Mouse (Mus musculus): ENCODE results near the gene Hoxa11.

The Hoxa11 gene

DNA sequence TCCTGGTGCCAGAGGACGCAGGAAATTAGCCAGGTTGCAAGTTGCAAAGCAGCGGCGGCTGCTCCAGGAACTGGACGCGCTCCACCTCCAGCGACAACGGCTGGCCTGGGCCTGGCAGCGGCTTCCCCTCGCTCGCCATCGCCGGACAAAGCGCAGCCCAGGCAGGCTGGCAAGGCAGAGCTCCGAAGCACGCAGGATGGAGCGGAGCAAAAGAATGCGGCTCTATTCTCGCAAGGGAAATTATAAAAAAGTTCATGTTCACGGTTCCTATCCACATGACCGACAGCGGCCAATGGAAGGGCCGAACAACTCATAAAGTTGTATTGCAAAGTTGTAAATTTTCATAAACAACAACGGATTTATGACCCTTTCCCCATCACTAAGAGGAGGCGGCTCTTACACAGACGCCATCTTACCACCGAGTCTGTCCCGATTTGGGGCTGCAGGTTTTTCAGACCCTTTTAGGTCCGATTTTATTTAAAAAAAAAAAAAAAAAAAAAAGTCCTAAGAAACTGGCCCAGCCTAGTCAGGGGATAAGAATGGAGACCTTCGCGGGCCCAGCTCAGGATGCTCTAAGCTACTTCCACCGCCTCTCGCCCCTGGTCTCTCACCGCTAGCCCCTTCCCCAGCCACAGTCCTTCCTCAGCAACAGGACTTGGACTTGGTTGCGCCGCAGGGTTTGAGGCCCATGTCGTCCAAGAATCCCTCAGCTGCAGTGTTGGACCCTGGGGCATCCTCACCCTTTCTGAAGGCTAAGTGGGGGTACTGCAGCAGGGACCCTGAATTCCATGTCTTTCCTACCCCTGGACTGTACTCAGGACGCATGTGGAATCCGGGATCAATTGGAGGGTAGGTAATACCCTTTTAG lies 32.3 kb downstream of the Hoxa11 start, which contains the start of the genes Hoxa3 and Gm28308:
Hoxa3 (minus strand) TSS at position 218 of the 868 bp plus-strand sequence.
Gm28308 (minus strand) TSS at position 221 of the 868 bp plus-strand sequence.
- in situ Hi-C loops (cut with MboI; ENCODE audit: unreplicated experiment in 2 of 2), result loop anchor here in 1 of 2 experiments (25.0 kb wide), 2 partner anchors 1301 to 1426 kb away; no protein-coding TSS in a partner anchor

DNA sequence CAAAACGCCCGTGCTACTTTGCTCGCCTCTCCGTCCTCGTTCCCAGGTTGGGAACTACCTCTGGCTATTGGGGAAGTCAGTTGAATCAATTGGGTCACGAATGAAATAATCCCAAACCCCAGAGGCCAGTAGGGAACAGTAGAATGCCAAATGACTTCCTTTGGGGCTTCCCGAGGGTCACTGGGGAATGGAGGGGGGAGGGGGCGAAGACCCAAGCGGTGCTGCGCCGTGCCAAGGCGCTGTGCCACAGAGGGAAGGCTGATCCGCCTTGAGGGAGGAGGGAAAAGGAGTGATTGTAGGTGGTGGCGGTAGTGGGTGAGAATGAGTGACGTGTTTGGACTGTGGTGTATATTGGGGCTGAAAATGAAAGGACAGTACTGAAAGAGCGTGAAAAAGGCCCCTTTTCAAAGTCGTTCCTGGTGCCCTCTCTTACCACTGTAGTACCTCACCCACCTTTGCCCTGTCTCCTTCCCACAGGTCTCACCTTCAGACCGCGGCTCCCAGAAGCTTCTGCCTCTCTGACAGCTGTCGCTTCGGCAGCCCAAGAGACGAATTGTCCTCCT lies 33.0 kb downstream of the Hoxa11 start:
- in situ Hi-C loops (cut with MboI; ENCODE audit: unreplicated experiment in 2 of 2), result loop anchor here in 1 of 2 experiments (25.0 kb wide), 2 partner anchors 1300 to 1425 kb away; no protein-coding TSS in a partner anchor

DNA sequence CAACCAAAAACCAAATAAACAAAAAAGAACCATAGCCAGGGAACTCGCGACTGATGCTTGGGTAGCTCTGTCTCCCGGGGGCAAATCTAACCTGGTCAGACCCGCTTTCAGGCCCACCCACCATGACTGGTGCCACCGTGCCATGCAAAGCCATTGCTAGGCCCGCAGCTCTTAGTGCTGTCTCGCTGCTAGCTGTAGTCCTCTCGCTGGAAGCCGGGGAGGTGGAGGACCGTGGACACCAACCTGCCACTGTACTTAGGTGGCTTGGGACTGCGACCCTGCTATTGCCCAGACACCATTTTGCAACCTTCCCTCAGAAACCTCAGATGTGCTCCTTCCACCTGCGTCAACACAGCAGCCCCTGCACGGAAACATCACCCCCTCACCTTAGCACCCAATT lies 33.6 kb downstream of the Hoxa11 start:
- in situ Hi-C loops (cut with MboI; ENCODE audit: unreplicated experiment in 2 of 2), result loop anchor here in 1 of 2 experiments (25.0 kb wide), 2 partner anchors 1300 to 1425 kb away; no protein-coding TSS in a partner anchor

DNA sequence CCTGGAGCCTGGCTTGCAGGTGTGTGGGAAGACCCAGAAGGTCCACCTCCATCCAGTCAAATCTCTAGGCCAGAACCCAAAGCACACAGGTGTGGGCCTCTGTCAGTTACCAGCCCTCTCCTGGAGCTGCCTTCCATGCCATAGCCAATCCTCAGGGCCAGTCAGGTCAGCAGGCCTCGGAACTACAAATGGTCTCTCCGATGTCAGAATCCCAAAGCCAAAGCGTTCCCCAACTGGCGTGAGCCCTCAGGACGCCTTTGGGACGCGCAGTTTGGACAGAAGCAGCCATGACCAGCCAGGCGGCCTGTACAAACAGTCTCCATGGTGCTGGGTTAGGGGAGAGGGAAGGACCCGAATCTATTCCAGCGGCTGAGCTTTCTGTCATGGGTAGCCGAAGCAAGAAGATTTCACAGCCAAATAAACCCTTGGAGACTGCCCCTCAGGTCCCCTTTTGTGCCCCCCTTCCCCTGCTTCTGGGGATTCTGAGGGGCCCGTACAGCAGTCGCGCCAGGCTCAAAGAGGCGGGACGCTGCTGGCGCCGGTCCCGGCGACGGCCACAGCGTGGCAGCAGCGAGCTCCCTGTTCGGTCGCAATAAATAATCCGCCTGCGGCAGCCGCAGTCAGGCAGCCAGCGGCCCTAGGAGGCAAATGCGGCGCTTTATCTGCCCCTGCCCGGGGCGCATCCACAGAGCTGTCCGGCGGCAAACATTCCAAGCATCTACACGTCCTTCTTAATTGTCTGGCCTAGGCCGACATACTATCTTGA lies 34.3 kb downstream of the Hoxa11 start:
- in situ Hi-C loops (cut with MboI; ENCODE audit: unreplicated experiment in 2 of 2), result loop anchor here in 1 of 2 experiments (25.0 kb wide), 2 partner anchors 1299 to 1424 kb away; no protein-coding TSS in a partner anchor

DNA sequence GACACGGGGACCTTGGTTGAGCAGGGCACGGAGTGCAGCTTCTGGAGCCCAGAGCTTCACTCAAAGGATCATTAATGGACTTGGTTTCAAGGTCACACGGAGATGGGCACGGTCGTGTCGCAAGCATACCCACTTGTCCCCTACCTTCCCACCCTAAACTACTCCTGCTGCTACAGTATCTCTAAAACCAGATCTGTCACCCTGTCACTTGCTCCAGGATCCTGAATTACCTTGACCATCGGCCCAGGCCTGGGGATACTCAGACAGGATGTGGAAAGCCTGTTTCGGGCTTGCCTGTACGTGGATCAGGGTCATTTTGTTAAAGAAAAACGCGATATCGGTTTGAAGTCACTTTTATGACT lies 35.9 kb downstream of the Hoxa11 start:
- in situ Hi-C loops (cut with MboI; ENCODE audit: unreplicated experiment in 2 of 2), result loop anchor here in 1 of 2 experiments (25.0 kb wide), 2 partner anchors 1297 to 1422 kb away; no protein-coding TSS in a partner anchor

DNA sequence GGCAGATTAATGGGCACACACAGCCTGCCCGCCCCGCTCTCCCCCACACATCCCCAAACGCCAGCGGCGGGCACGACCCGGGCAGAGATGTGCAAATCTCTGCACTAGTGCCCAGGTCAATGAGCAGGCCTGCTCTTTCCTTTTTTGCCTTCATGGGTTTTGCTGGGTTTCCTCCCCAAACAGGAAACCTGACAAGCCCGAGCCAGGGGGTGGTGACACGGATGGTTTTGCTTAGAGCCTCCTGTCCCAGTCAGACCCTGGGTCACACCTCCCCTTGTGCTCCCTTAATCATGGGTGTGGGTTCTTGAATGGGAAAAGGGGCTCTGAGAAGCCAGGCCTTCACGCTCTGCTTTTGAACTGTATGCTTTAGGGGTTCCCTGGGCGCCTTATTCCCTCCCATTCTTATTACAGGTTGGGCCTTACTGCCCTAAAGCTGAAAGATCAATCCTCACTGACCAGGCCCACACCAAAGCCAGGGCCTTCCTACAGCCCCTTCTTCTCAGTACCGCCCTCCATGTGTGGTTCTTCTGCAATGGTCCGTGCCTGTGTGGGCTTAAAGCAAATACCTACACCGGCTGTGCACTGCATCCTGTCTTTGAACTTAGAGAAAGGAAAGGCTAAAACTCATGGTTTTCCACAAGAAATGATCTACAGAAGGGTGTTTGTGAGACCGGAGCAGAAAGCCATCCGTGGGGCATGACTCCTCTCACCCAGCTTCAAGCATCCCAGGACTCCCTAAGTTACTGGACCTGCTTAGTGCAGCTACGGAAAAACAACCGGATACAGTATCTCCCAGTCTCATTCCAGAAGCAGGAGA lies 36.5 kb downstream of the Hoxa11 start:
- in situ Hi-C loops (cut with MboI; ENCODE audit: unreplicated experiment in 2 of 2), result loop anchor here in 1 of 2 experiments (25.0 kb wide), 2 partner anchors 1297 to 1422 kb away; no protein-coding TSS in a partner anchor

DNA sequence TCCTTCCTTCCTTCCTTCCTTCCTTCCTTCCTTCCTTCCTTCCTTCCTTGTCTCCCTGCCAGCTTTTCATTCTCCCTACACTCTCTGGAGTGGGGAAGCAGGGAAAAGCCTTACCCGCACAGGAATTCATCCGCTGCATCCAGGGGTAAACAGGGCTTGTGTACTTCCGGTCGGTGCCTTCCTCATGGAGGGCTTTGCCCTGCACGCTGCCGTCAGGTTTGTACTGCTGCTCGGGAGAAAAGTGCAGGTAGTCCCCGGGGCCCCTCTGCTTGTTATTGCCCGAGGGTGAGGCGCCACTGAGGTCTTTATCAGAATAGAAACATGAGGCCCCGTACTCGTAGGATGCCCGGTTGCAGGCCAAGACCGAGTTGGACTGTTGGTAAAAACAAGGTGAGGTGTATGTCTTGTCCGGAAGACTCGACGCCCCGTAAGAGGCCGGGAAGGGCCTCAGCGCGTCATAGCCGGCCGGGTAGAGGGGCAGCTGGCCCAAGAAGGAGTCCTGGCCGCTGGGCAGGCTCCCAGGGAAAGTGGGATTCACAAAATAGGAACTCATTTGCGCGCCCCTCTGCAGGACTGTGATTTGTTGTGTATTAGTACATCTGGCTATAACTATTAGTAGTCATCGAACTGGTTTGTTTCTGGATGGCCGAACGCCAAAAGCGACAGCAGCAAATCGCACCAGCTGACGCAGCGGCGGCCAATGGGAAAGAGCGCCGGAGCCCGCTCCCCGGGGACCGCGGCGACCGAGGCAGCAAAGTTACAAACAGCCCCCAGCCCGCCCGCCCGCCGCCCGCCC lies 37.3 kb downstream of the Hoxa11 start, which contains the start of gene Hoxa6:
Hoxa6 (minus strand) TSS at position 651 of the 796 bp plus-strand sequence.
- in situ Hi-C loops (cut with MboI; ENCODE audit: unreplicated experiment in 2 of 2), result loop anchor here in 1 of 2 experiments (25.0 kb wide), 2 partner anchors 1296 to 1421 kb away; no protein-coding TSS in a partner anchor

DNA sequence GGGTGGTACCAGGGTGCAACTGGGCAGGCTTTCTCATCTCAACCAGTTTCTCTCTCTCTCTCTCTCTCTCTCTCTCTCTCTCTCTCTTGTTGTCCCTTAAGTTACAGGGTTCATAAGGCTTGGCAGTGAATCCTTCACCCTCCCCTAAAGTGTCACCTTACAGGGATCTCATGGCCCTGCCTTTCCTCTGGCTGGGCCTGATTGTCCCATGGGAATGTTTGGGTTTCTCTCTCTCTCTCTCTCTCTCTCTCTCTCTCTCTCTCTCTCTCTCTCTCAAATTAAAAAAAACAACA lies 38.0 kb downstream of the Hoxa11 start:
- in situ Hi-C loops (cut with MboI; ENCODE audit: unreplicated experiment in 2 of 2), result loop anchor here in 1 of 2 experiments (25.0 kb wide), 2 partner anchors 1295 to 1420 kb away; no protein-coding TSS in a partner anchor

DNA sequence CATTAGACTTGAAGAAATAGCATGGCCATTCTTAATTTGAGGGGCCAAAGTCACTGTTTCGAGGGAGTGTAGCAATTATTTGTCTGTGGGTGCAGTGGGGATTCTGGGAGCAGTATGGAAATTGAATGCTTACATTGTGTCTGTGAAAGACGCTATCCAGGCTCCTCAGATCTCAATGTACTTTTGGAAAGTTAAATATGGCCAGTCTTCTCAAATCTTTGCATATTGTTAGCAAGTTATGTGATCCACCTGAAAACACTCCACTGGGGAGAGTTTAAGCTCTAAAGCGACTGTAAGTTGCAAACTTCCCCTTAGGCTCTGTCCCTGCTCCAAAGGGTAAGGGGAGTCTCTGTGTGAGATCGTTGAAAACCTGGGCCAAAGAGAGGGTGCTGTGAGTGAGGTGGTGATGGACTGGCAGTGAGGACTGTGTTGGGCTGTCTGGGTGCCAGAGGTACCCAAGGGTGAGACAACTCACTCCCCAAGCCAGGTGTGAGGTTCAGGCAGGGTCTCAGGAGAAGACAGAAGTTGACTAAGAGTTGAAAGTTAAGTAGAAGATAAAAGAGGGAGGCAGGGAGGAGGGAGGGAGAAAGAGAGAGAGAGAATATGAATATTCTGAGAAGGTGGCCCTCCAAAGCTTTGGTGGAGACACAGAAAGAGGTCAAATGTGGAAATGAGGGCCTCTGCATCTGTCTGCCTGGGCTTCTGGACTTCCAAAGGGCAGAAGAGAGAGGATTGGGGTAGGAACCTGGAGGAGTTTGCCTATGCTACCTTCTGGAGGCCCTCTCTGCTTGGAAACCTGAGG lies 38.5 kb downstream of the Hoxa11 start:
- in situ Hi-C loops (cut with MboI; ENCODE audit: unreplicated experiment in 2 of 2), result loop anchor here in 1 of 2 experiments (25.0 kb wide), 2 partner anchors 1295 to 1420 kb away; no protein-coding TSS in a partner anchor

DNA sequence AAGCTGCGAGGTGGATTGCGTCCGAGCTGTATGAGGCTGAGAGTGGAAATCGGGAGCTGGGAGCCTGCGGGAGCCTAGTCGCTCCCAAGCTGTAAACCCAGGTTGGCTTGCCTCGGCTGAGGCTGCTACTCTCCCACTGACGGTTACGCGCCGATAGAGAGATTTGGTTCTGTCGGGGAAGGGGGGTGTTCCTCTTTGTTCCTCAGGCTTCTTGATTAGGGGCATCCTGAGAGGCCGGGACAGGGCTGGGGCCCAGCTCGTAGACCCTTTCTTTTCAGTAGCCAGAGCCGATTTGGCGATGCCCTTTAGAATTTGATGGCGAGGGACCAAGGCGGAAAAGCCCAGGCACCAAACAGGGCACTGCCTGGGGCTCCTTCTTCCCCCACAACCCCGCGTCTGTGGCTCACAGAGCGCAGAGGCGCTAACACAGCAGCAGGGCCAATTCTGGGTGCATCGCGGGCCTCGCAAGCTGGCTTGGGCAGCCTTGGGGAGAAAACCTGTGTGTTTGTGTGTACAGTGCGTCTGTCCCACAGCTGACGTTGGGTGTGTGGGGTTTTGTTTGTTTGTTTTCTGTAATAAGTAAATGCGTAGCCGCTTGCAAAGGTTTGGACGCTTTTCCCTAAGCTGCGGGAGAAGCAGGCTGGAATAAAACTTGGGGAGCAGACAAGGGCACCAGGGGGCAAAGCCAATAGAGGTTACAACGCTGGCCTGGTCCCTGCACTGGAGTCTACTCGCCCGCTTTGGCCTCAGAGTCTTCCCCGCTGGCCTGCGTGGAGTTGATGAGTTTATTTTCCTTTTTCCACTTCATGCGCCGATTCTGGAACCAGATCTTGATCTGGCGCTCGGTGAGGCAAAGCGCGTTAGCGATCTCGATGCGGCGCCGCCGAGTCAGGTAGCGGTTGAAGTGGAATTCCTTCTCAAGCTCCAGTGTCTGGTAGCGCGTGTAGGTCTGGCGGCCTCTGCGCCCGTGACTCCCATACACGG lies 39.7 kb downstream of the Hoxa11 start:
- in situ Hi-C loops (cut with MboI; ENCODE audit: unreplicated experiment in 2 of 2), result loop anchor here in 1 of 2 experiments (25.0 kb wide), 2 partner anchors 1294 to 1419 kb away; no protein-coding TSS in a partner anchor

DNA sequence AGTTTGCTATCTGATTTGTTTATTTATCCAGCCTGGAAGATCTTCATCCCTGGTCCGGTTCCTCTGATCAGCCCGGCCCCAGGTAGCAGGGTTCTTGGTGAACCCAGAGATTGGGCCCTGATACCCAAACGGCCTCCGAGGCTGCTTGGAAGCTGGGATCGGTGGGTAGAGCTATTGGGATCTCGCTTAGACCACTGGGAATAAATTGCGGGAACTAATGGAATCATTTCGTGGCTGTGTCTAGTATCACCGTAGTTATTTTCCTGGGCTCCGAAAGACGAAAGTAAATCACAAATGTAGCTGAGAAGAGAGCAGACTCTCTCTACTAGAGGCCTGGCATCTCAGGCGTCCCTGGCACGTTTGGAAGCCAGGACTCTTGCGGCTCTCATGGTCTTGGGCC lies 40.4 kb downstream of the Hoxa11 start:
- in situ Hi-C loops (cut with MboI; ENCODE audit: unreplicated experiment in 2 of 2), result loop anchor here in 1 of 2 experiments (25.0 kb wide), 2 partner anchors 1293 to 1418 kb away; no protein-coding TSS in a partner anchor

DNA sequence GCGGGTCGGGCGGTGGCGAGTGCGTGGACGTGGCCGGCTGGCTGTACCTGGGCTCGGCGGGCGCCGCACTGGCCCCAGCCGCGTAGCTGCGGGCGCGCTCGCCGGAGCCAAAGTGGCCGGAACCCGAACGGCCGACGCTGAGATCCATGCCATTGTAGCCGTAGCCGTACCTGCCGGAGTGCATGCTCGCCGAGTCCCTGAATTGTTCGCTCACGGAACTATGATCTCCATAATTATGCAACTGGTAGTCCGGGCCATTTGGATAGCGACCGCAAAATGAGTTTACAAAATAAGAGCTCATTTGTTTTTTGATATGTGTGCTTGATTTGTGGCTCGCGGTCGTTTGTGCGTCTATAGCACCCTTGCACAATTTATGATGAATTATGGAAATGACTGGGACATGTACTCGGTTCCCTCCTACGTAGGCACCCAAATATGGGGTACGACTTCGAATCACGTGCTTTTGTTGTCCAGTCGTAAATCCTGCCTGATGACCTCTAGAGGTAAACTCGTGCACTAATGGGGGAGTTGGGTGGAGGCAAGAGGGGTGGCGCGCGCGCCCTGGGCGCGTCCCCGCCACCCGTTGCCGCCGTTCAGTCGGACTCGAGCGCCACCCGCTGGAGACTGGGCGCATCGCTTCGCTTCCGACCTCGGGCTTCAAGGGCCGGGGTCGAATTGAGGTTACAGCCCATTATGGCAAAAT lies 41.4 kb downstream of the Hoxa11 start, which contains the start of gene Hoxa5:
Hoxa5 (minus strand) TSS at position 538 of the 703 bp plus-strand sequence.
- in situ Hi-C loops (cut with MboI; ENCODE audit: unreplicated experiment in 2 of 2), result loop anchor here in 1 of 2 experiments (25.0 kb wide), 2 partner anchors 1292 to 1417 kb away; no protein-coding TSS in a partner anchor

DNA sequence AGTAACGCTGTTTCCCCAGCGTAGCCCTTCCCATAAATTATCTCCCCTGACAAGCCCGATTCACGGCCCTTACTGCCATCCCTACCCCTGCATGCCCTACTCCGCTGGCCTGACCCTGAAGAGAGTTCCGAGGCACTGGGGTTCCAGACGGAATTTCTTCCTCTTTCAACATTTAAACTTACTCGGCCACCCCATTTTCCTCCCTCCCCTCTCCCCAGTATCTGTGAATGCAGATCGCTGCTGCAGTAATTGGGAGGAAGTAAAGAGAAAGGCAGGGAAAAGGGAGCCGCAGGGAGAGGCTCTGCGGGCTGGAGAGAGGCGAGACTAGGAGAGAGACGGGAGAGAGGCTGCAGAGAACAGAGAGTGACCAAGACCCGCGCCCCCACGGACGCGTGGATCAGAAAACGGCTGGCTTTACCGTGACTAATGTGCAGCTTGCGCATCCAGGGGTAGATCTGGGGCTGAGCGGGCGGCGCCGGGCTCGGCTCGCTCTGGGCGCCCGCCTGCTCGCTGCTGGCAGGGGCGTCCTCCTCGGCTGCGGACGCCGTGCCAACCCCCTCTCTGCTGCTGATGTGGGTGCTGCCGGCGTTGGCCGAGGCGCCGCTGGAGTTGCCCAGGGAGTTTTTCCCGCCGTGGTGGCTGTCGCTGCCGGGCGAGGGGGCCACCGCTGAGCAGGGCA lies 42.1 kb downstream of the Hoxa11 start:
- in situ Hi-C loops (cut with MboI; ENCODE audit: unreplicated experiment in 2 of 2), result loop anchor here in 1 of 2 experiments (25.0 kb wide), 2 partner anchors 1291 to 1416 kb away; no protein-coding TSS in a partner anchor

DNA sequence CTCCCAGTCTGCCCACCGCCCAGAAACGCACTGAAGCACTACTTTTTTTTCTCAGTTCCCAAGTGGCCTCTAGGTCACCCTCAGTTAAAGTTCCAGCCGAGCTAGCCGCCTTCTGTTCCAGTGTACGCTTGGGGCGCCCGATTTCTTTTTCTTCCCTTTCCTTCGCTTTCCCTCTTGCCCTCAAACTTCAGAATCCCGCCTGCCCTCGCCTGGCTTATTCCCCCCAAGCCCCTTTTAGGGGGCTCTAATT lies 42.6 kb downstream of the Hoxa11 start:
- in situ Hi-C loops (cut with MboI; ENCODE audit: unreplicated experiment in 2 of 2), result loop anchor here in 1 of 2 experiments (25.0 kb wide), 2 partner anchors 1291 to 1416 kb away; no protein-coding TSS in a partner anchor
